Mouse (Mus musculus) stomach, embryonic 15.5 days (tissue): ENCODE data around the gene Rbm28. TPM values are rescaled to one million over a fixed set of nuclear protein-coding genes. Genes with fewer than 3 reads are reported as not detected.

Source experiments
- ATAC-seq: fragments of 200-750 bp; cut with Nextera tagmentation; 2 replicates; pipeline ENCODE4 v1.8.0; 2017; ENCODE audit warnings: low read depth, moderate number of reproducible peaks, moderate TSS enrichment; ENCODE audit not compliant: insufficient read depth, low FRiP score
- H3K27ac ChIP-seq: fragments of 300-500 bp; sonication (generic); 2 replicates; pipeline ENCODE4 v1.5.1; 2015; ENCODE audit warnings: mild to moderate bottlenecking, inconsistent platforms
- H3K27me3 ChIP-seq: fragments of 300-500 bp; sonication (generic); replicated peaks from 2 replicates; pipeline ENCODE4 v1.6.1; 2015; ENCODE audit warnings: inconsistent platforms
- H3K36me3 ChIP-seq: fragments of 300-500 bp; sonication (generic); 2 replicates; pipeline ENCODE4 v1.6.1; 2015; ENCODE audit warnings: inconsistent platforms
- H3K4me1 ChIP-seq: fragments of 300-500 bp; sonication (generic); 2 replicates; pipeline ENCODE4 v1.6.1; 2015; ENCODE audit warnings: inconsistent platforms
- H3K4me2 ChIP-seq: fragments of 300-500 bp; sonication (generic); 2 replicates; pipeline ENCODE4 v1.6.1; 2015; ENCODE audit warnings: mild to moderate bottlenecking, inconsistent platforms
- H3K4me3 ChIP-seq: fragments of 300-500 bp; sonication (generic); replicated peaks from 2 replicates; pipeline ENCODE4 v1.5.1; 2015; ENCODE audit warnings: inconsistent platforms
- H3K9ac ChIP-seq: fragments of 300-500 bp; sonication (generic); 2 replicates; pipeline ENCODE4 v1.6.1; 2015; ENCODE audit warnings: inconsistent platforms
- H3K9me3 ChIP-seq: fragments of 300-500 bp; sonication (generic); 2 replicates; pipeline ENCODE4 v1.6.1; 2016; ENCODE audit warnings: inconsistent platforms
- WGBS: fragments of 180-500 bp; shearing (Covaris S2); methylation state at CpG from one replicate; pipeline ENCODE4 v1.1.7; 2015; 5-methylcytosine and 5-hydroxymethylcytosine counted together
- microRNA-seq: library from miRNA; unstranded; fragments of <30 nt; microRNA quantifications from one replicate; pipeline ENCODE4, GENCODE M21; 2016
- polyA plus RNA-seq: library from polyadenylated mRNA; unstranded; fragments of >200 nt; fragmentation: Nextera tagmentation; extraction: Ambion mirVana; gene quantifications from 2 replicates; pipeline ENCODE4 v1.2.1, GENCODE M21; 2015

Rbm28 gene
- polyA plus RNA-seq, 1 experiment from 2014 or later, result 27.6 TPM

DNA sequence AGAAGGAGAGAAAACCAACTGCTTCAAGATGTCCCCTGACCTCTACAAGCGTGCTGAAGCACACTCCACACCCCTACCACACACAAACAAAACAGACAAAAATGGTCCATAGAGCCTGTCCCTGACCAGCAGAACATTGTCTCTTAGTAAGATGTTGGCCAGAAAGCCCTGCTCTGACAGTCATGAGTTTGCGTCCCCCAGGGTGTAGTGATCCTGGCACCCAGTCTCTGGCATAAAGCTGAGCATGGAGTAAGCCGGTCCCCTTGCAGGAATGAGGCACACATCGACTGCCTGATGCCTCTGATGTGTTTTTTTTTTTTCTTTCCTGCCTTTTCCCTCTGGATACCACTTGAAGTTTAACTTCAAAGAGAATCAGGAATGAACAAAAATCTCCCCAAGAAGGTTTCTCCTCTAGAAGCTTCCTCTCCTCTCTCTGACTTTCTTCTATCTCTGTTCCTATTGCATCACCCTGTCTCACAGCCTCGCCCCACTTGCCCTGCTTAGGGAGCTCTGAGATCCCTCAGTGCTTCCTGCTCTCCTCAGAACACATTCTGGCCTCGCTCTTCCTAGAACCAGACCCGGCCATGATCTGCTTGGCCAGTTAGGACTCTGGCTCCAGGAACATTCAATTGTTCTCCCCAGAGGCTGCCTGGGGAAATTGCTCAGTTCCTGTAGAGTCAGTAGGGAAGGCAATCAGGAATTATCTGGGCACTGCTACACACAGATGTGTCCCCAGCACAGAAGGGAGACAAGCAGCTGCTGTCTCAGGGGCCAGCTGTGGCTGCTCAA, 76.7 kb downstream of the Rbm28 start:
- H3K36me3 ChIP-seq, result no peaks in the 10 kb centered on the region
- H3K4me2 ChIP-seq, result no peak overlapping the region
- no peak overlapping the region for H3K4me3 ChIP-seq
- no peaks in the 10 kb centered on the region for H3K4me1 ChIP-seq
- no peaks in the 10 kb centered on the region for H3K9me3 ChIP-seq
- H3K9ac ChIP-seq, result no peak overlapping the region
- 73% methylated on average over 7 of the region's 7 CpGs for WGBS
- ATAC-seq, result no peak
- no peaks in the 10 kb centered on the region for H3K27me3 ChIP-seq
- no peak overlapping the region for H3K27ac ChIP-seq

DNA sequence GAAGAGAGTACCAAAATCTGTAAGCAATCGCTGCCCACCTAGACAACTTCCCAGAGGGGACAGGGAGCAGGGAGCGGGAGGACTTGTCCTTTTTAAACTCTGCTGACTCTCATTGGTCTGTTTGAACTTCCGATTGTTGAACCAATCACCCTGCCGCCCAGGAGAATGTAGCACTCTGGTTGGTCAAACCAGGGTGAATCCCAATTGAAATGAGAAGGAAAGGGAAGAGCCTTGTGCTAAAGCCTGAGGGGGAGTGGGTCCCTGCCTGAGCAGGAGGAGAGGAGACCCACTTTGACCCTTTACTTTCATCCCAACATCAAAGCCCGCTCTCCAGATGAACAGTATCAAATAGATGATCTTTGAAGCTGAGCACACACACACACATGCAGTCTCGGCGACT, 80.4 kb downstream of the Rbm28 start:
- no peaks in the 10 kb centered on the region for H3K27me3 ChIP-seq
- no peaks in the 10 kb centered on the region for H3K36me3 ChIP-seq
- H3K27ac ChIP-seq, result no peak overlapping the region
- H3K9ac ChIP-seq, result no peak overlapping the region
- H3K9me3 ChIP-seq, result no peaks in the 10 kb centered on the region
- H3K4me2 ChIP-seq, result no peak overlapping the region
- WGBS, result 59% methylated on average over 7 of the region's 7 CpGs
- H3K4me1 ChIP-seq, result peaks cover 2% of the 10 kb centered on the region; the same call in 1 of the 2 replicates
- no peak overlapping the region for H3K4me3 ChIP-seq
- no peak for ATAC-seq

DNA sequence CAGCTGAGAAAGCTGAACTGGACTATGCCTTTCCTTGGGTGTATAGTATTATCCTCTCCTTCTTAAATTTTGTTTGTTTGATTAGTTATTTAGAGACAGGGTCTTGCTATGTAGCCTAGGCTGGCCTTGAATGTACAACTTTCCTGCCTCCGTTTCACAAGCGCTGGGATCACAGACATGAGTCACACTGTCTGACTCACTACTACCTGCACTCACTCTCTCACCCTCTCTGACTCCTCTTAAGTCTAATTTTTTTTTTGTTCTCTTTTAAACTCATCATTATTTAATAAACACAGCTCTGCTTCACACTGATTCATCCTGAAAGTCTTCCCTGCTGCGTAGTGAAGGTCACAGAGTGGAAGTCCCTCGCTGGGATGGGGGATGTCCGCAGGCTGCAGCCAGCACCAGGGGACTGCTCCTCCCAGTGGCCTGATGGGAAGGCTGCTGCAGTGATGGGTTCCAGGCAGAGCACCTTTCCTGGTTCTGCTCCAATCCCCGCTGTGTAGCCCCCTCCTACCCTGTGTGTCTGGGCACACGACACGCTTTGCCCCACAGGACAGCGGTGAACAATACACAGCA, 81.9 kb downstream of the Rbm28 start:
- Histone ChIP-seq H3K9me3 (no peaks in the 10 kb centered on the region), H3K4me3 (no peak overlapping the region), H3K27me3 (no peaks in the 10 kb centered on the region), H3K36me3 (no peaks in the 10 kb centered on the region), H3K4me1 (peaks cover 6% of the 10 kb centered on the region; the same call in 1 of the 2 replicates), H3K4me2 (no peak overlapping the region), H3K9ac (no peak overlapping the region), H3K27ac (no peak overlapping the region)
- 50% methylated on average over 9 of the region's 9 CpGs for WGBS
- ATAC-seq, result peak; percentile 22; the same call in 1 of the 2 replicates

DNA sequence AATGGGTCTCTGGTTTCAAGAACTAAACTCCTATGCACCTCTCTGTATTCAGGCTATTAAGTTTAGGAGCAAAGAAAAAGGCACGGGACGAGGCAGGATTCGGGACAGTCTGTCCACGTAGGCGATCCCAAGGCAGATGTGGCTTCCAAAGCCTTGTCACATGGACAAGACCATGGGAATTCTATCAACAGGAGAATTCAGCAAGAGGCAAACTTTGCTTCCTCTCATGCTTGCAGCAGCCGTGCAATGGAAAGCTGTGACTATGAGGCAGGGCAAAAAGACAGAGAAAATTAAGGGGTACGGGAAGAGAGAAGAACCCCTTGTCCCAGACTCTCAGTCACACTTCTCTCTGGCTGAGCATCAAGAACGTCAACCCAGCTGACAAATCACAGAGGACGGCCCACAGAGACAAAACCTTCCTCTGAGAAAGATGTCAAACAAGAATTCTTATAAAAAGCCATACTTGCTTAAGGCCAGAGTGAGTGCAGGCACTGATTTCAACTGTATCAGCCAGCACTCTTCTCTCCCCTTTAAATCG, 82.9 kb downstream of the Rbm28 start:
- Histone ChIP-seq H3K9me3 (no peaks in the 10 kb centered on the region), H3K4me1 (peaks cover 6% of the 10 kb centered on the region; the same call in 1 of the 2 replicates), H3K9ac (no peak overlapping the region), H3K27me3 (no peaks in the 10 kb centered on the region), H3K36me3 (no peaks in the 10 kb centered on the region), H3K4me2 (no peak overlapping the region), H3K4me3 (no peak overlapping the region), H3K27ac (no peak overlapping the region)
- ATAC-seq, result no peak
- 70% methylated on average over 10 of the region's 10 CpGs for WGBS

DNA sequence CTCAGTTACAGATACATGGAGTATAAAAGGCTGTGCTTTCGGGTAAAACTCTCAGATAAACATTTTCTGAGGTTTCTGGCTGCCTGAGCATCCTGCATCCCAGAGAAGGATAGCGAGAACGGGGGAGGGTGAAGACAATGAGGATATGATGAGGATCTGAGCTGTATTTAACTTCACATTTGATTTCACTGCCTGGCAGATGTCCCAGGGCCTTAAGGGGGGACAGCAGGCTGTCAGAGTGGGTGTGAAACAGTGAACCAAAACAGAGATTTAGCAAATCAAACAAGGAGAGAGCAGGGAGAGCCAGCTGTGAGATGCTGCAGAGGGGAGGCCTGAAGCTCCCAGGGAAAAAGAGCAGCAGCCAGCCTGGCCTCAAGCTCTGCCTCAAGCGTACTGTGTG, 85.5 kb downstream of the Rbm28 start:
- H3K9me3 ChIP-seq, result no peaks in the 10 kb centered on the region
- WGBS, result 44% methylated on average over 4 of the region's 4 CpGs
- no peak overlapping the region for H3K27ac ChIP-seq
- H3K4me3 ChIP-seq, result no peak overlapping the region
- no peak overlapping the region for H3K9ac ChIP-seq
- H3K36me3 ChIP-seq, result no peaks in the 10 kb centered on the region
- no peak overlapping the region for H3K4me2 ChIP-seq
- peak; percentile 32; the same call in 1 of the 2 replicates for ATAC-seq
- H3K27me3 ChIP-seq, result no peaks in the 10 kb centered on the region
- H3K4me1 ChIP-seq, result peaks cover 6% of the 10 kb centered on the region; the same call in 1 of the 2 replicates

DNA sequence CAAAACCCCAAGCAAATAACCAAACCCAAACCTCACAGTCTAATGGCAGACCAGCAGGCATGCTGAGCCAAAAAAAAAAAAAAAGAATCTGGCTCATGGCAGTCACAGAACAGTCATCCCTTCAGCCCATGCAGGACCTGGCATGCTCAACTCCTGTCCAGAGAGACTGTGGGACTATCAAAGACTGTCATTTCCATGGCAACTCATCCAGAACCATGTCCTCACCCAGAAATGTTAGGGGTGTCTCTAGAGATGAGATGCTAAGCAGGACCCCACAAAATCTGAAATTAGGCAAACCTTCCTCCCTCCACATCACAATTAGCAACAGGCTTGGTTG, 90.7 kb downstream of the Rbm28 start:
- H3K27ac ChIP-seq, result no peak overlapping the region
- no peak overlapping the region for H3K4me2 ChIP-seq
- H3K4me3 ChIP-seq, result no peak overlapping the region
- H3K27me3 ChIP-seq, result no peaks in the 10 kb centered on the region
- no peaks in the 10 kb centered on the region for H3K9me3 ChIP-seq
- ATAC-seq, result no peak
- H3K9ac ChIP-seq, result no peak overlapping the region
- H3K36me3 ChIP-seq, result no peaks in the 10 kb centered on the region
- peaks cover under 1% of the 10 kb centered on the region; the same call in 1 of the 2 replicates for H3K4me1 ChIP-seq

Small RNA genes within 50 kb of the gene (microRNA-seq; reads per million reads assigned to microRNA genes)
- not detected for gene Gm24303

Other genes with a start within 250 kb of the Rbm28 start
- not detected in 2 replicates for gene Lep, start 104.8 kb downstream of the Rbm28 start, polyA plus RNA-seq
- gene Prrt4, start 14.6 kb upstream of the Rbm28 start, polyA plus RNA-seq, result 0.58 and 0.68 TPM in 2 replicates
- gene Impdh1, start 51.4 kb upstream of the Rbm28 start, polyA plus RNA-seq, result 45.8 and 46.0 TPM in 2 replicates
- 34.6 and 37.4 TPM in 2 replicates for gene Hilpda, start 107.5 kb upstream of the Rbm28 start, polyA plus RNA-seq
- gene Fam71f2, start 114.6 kb upstream of the Rbm28 start, polyA plus RNA-seq, result 0.27 and 0.44 TPM in 2 replicates
- 0.09 and 0.13 TPM in 2 replicates for gene Fam71f1, start 154.1 kb upstream of the Rbm28 start, polyA plus RNA-seq
- gene Calu, start 183.1 kb upstream of the Rbm28 start, polyA plus RNA-seq, result 327 and 341 TPM in 2 replicates
- 0.30 and 0.43 TPM in 2 replicates for gene Opn1sw, start 223.5 kb upstream of the Rbm28 start, polyA plus RNA-seq
- 12.2 and 12.4 TPM in 2 replicates for gene Ccdc136, start 231.3 kb upstream of the Rbm28 start, polyA plus RNA-seq